Mouse (Mus musculus) neural tube, embryonic 13.5 days (tissue): ENCODE measurements around the gene Pias3. TPM values are rescaled to one million over a fixed set of nuclear protein-coding genes. Genes with fewer than 3 reads are reported as not detected.
"Not testable (repeated sequence)": the region's sequence is repeated elsewhere in the genome, so short reads cannot be mapped to it uniquely, and the experiment has no call there.

Experiments used
- ATAC-seq: fragments of 200-750 bp; cut with Nextera tagmentation; 2 replicates; pipeline ENCODE4 v1.8.0; 2017; ENCODE audit warnings: low read depth, mild to moderate bottlenecking, moderate TSS enrichment, moderate library complexity
- H3K27ac ChIP-seq: fragments of 300-500 bp; sonication (generic); replicated peaks from 2 replicates; pipeline ENCODE4 v1.5.1; 2015; ENCODE audit warnings: moderate library complexity, mild to moderate bottlenecking, inconsistent platforms
- H3K27me3 ChIP-seq: fragments of 300-500 bp; sonication (generic); 2 replicates; pipeline ENCODE4 v1.6.1; 2015; ENCODE audit warnings: mild to moderate bottlenecking, inconsistent platforms
- H3K36me3 ChIP-seq: fragments of 300-500 bp; sonication (generic); 2 replicates; pipeline ENCODE4 v1.6.1; 2015; ENCODE audit warnings: mild to moderate bottlenecking, inconsistent platforms
- H3K4me1 ChIP-seq: fragments of 300-500 bp; sonication (generic); replicated peaks from 2 replicates; pipeline ENCODE4 v1.6.1; 2015; ENCODE audit warnings: inconsistent platforms
- H3K4me2 ChIP-seq: fragments of 300-500 bp; sonication (generic); 2 replicates; pipeline ENCODE4 v1.6.1; 2015; ENCODE audit warnings: inconsistent platforms, mild to moderate bottlenecking, moderate library complexity
- H3K4me3 ChIP-seq: fragments of 300-500 bp; sonication (generic); 2 replicates; pipeline ENCODE4 v1.5.1; 2015; ENCODE audit warnings: mild to moderate bottlenecking, inconsistent platforms
- H3K9ac ChIP-seq: fragments of 300-500 bp; sonication (generic); 2 replicates; pipeline ENCODE4 v1.6.1; 2015; ENCODE audit warnings: moderate library complexity, mild to moderate bottlenecking, inconsistent platforms
- H3K9me3 ChIP-seq: fragments of 300-500 bp; sonication (generic); 2 replicates; pipeline ENCODE4 v1.6.1; 2016; ENCODE audit warnings: inconsistent platforms
- WGBS: fragments of 180-500 bp; shearing (Covaris S2); methylation state at CpG from one replicate; pipeline ENCODE4 v1.1.7; 2015; 5-methylcytosine and 5-hydroxymethylcytosine counted together
- polyA plus RNA-seq: library from polyadenylated mRNA; unstranded; fragments of >200 nt; fragmentation: Nextera tagmentation; extraction: Ambion mirVana; gene quantifications from 2 replicates; pipeline ENCODE4 v1.2.1, GENCODE M21; 2015

Pias3 gene
- polyA plus RNA-seq, 1 experiment from 2014 or later = 34.6 TPM

- Histone ChIP-seq H3K4me3 (no peak overlapping the region), H3K4me1 (peaks cover 13% of the 10 kb centered on the region; the same call in 1 of the 2 replicates), H3K4me2 (no peak overlapping the region), H3K27me3 (no peaks in the 10 kb centered on the region), H3K9ac (no peak overlapping the region), H3K36me3 (no peaks in the 10 kb centered on the region), H3K9me3 (no peaks in the 10 kb centered on the region), H3K27ac (no peak overlapping the region)
- 52% methylated on average over 1 of the region's 1 CpGs for WGBS
- no peak for ATAC-seq
Observed at GRCm38 (mm10) chr3:96737013-96737740, 41.0 kb downstream of the Pias3 start.

DNA sequence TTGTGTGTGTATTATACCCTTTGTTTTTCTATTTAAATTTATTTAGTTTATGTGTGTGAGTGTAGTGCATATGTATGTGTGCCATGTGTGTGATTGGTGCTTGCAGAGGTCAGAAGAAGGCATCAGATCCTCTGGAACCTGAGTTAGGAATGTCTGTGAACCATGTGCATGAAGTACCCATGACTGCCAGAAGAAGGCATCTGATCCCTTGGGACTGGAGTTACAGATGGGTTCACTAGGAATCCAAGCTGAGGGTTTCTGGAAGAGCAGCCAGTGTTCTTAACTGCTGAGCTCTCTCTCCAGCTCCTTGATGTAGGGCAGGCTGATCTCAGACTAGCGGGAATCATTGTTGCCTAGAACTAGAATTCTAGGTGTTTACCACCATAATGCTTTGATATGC lies 41.8 kb downstream of the Pias3 start:
- H3K4me3 ChIP-seq = no peak overlapping the region
- H3K27me3 ChIP-seq = no peaks in the 10 kb centered on the region
- WGBS = 98% methylated on average over 1 of the region's 1 CpGs
- H3K4me2 ChIP-seq = no peak overlapping the region
- no peaks in the 10 kb centered on the region for H3K9me3 ChIP-seq
- H3K9ac ChIP-seq = no peak overlapping the region
- no peak for ATAC-seq
- H3K27ac ChIP-seq = no peak overlapping the region
- H3K36me3 ChIP-seq = no peaks in the 10 kb centered on the region
- peaks cover 13% of the 10 kb centered on the region; the same call in 1 of the 2 replicates for H3K4me1 ChIP-seq

DNA sequence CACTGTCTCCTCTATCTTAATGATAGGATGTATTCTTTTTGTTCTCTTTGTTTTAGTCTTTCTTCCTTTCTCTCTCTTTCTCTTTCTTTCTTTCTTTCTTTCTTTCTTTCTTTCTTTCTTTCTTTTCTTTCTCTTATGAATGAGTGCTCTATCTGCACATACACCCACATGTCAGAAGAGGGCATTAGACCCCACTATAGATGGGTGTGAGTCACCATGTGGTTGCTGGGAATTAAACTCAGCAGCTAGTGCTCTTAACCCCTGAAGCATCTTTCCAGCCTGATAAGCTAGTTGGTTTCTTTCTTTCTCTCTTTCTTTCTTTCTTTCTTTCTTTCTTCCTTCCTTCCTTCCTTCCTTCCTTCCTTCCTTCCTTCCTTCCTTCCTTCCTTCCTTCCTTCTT lies 44.1 kb downstream of the Pias3 start:
- not testable (repeated sequence) for H3K9me3 ChIP-seq, ATAC-seq, H3K4me2 ChIP-seq, H3K27ac ChIP-seq, H3K27me3 ChIP-seq, H3K36me3 ChIP-seq, H3K4me1 ChIP-seq, H3K9ac ChIP-seq, H3K4me3 ChIP-seq

- ATAC-seq = no peak
- Histone ChIP-seq H3K4me2 (no peak overlapping the region), H3K36me3 (no peaks in the 10 kb centered on the region), H3K27ac (no peak overlapping the region), H3K9ac (no peak overlapping the region), H3K4me3 (no peak overlapping the region), H3K4me1 (no peaks in the 10 kb centered on the region), H3K27me3 (no peaks in the 10 kb centered on the region), H3K9me3 (no peaks in the 10 kb centered on the region)
- 96% methylated on average over 3 of the region's 3 CpGs for WGBS
Observed at GRCm38 (mm10) chr3:96744348-96744747, 48.2 kb downstream of the Pias3 start.

- Histone ChIP-seq H3K9me3 (no peaks in the 10 kb centered on the region), H3K9ac (no peak overlapping the region)
- 82% methylated on average over 1 of the region's 1 CpGs for WGBS
Observed at GRCm38 (mm10) chr3:96746829-96747228, 50.6 kb downstream of the Pias3 start.

More at GRCm38 (mm10) chr3:96746829-96747228, 50.6 kb downstream of the Pias3 start:
- Histone ChIP-seq H3K4me1 (no peaks in the 10 kb centered on the region), H3K4me3 (no peak overlapping the region), H3K4me2 (no peak overlapping the region), H3K36me3 (no peaks in the 10 kb centered on the region), H3K27me3 (no peaks in the 10 kb centered on the region), H3K27ac (no peak overlapping the region)
- no peak for ATAC-seq

Other genes starting within 250 kb of the Pias3 start
- gene BC107364, start 244.1 kb upstream of the Pias3 start, polyA plus RNA-seq = not detected in 2 replicates
- 1.0 and 1.4 TPM in 2 replicates for gene Hfe2, start 171.2 kb upstream of the Pias3 start, polyA plus RNA-seq
- 74.7 and 78.0 TPM in 2 replicates for gene Txnip, start 138.4 kb upstream of the Pias3 start, polyA plus RNA-seq
- 1.2 and 1.8 TPM in 2 replicates for gene Gm16253, start 119.4 kb upstream of the Pias3 start, polyA plus RNA-seq
- 41.0 and 42.8 TPM in 2 replicates for gene Polr3gl, start 102.2 kb upstream of the Pias3 start, polyA plus RNA-seq
- gene Ankrd34a, start 99.7 kb upstream of the Pias3 start, polyA plus RNA-seq = 11.0 and 12.6 TPM in 2 replicates
- gene Lix1l, start 95.2 kb upstream of the Pias3 start, polyA plus RNA-seq = 6.0 and 7.6 TPM in 2 replicates
- gene Rbm8a, start 66.5 kb upstream of the Pias3 start, polyA plus RNA-seq = 113 and 118 TPM in 2 replicates
- gene Pex11b, start 61.0 kb upstream of the Pias3 start, polyA plus RNA-seq = 49.4 and 51.3 TPM in 2 replicates
- 0.10 and 0.25 TPM in 2 replicates for gene Gm42957, start 60.9 kb upstream of the Pias3 start, polyA plus RNA-seq
- gene Itga10, start 50.8 kb upstream of the Pias3 start, polyA plus RNA-seq = 0.92 and 1.1 TPM in 2 replicates
- 0.46 and 0.72 TPM in 2 replicates for gene Ankrd35, start 26.3 kb upstream of the Pias3 start, polyA plus RNA-seq
- gene Nudt17, start 12.2 kb downstream of the Pias3 start, polyA plus RNA-seq = 16.2 and 17.2 TPM in 2 replicates
- 31.7 and 38.0 TPM in 2 replicates for gene Polr3c, start 31.2 kb downstream of the Pias3 start, polyA plus RNA-seq
- 76.6 and 79.9 TPM in 2 replicates for gene Rnf115, start 31.3 kb downstream of the Pias3 start, polyA plus RNA-seq
- 0.08 TPM in 1 of 2 replicates, not detected in the other for gene Pdzk1, start 132.9 kb downstream of the Pias3 start, polyA plus RNA-seq
- gene Cd160, start 133.0 kb downstream of the Pias3 start, polyA plus RNA-seq = 0.14 and 0.23 TPM in 2 replicates
- 5.7 and 6.5 TPM in 2 replicates for gene Gja5, start 208.3 kb downstream of the Pias3 start, polyA plus RNA-seq
- 33.7 and 39.5 TPM in 2 replicates for gene Gpr89, start 209.0 kb downstream of the Pias3 start, polyA plus RNA-seq
- 0.03 TPM in 1 of 2 replicates, not detected in the other for gene Gja8, start 229.6 kb downstream of the Pias3 start, polyA plus RNA-seq